Mouse (Mus musculus): ENCODE results near the gene Kcnb1. TPM values are rescaled to one million over a fixed set of nuclear protein-coding genes. Genes with fewer than 3 reads are reported as not detected.

Gene Kcnb1
- polyA plus RNA-seq, 1 experiment from 2014 or later, result 0.31 TPM

- Histone ChIP-seq H3K4me1 (peaks cover 24% of the 10 kb centered on the region), H3K4me3 (no peak overlapping the region), H3K36me3 (no peaks in the 10 kb centered on the region), H3K9me3 (no peaks in the 10 kb centered on the region), H3K4me2 (no peak overlapping the region), H3K9ac (no peak overlapping the region), H3K27me3 (no peaks in the 10 kb centered on the region), H3K27ac (no peak overlapping the region)
- WGBS, result 78% methylated on average over 5 of the region's 5 CpGs
- no peak for ATAC-seq (ENCODE audit: borderline replicate concordance, extremely low read depth, low FRiP score, low TSS enrichment)
Observed at GRCm38 (mm10) chr2:167158780-167159179, 31.2 kb downstream of the Kcnb1 start.

- H3K9me3 ChIP-seq, result no peaks in the 10 kb centered on the region
- no peak overlapping the region for H3K4me3 ChIP-seq
- ATAC-seq (ENCODE audit: borderline replicate concordance, extremely low read depth, low FRiP score, low TSS enrichment), result no peak
- H3K36me3 ChIP-seq, result no peaks in the 10 kb centered on the region
- no peak overlapping the region for H3K9ac ChIP-seq
- peaks cover 12% of the 10 kb centered on the region; the same call in 1 of the 2 replicates for H3K4me1 ChIP-seq
- WGBS, result 32% methylated on average over 9 of the region's 9 CpGs
- H3K27me3 ChIP-seq, result no peaks in the 10 kb centered on the region
- no peak overlapping the region for H3K4me2 ChIP-seq
- no peak overlapping the region for H3K27ac ChIP-seq
Observed at GRCm38 (mm10) chr2:167156118-167156715, 33.7 kb downstream of the Kcnb1 start.

- no peak overlapping the region for H3K27ac ChIP-seq
- ATAC-seq (ENCODE audit: borderline replicate concordance, extremely low read depth, low FRiP score, low TSS enrichment), result peak; percentile 72
- WGBS, result 48% methylated on average over 4 of the region's 4 CpGs
- no peak overlapping the region for H3K9ac ChIP-seq
- H3K4me1 ChIP-seq, result peaks cover 12% of the 10 kb centered on the region; the same call in 1 of the 2 replicates
- no peaks in the 10 kb centered on the region for H3K36me3 ChIP-seq
- no peaks in the 10 kb centered on the region for H3K9me3 ChIP-seq
- H3K27me3 ChIP-seq, result no peaks in the 10 kb centered on the region
- no peak overlapping the region for H3K4me2 ChIP-seq
- no peak overlapping the region for H3K4me3 ChIP-seq
Observed at GRCm38 (mm10) chr2:167155541-167155973, 34.4 kb downstream of the Kcnb1 start.

- Histone ChIP-seq H3K36me3 (no peaks in the 10 kb centered on the region), H3K27ac (no peak overlapping the region)
- whole genome bisulfite sequencing, result 90% methylated on average over 6 of the region's 6 CpGs
Observed at GRCm38 (mm10) chr2:167150880-167151279, 39.1 kb downstream of the Kcnb1 start.

GRCm38 (mm10) chr2:167150135-167150534 lies 39.8 kb downstream of the Kcnb1 start:
- 0 out of 2 replicates have a peak, but pooled peaks cover 2% of the 10 kb centered on the region for H3K4me1 ChIP-seq
- no peaks in the 10 kb centered on the region for H3K36me3 ChIP-seq
- H3K27ac ChIP-seq, result no peak overlapping the region
- no peak overlapping the region for H3K4me3 ChIP-seq
- no peak for ATAC-seq (ENCODE audit: borderline replicate concordance, extremely low read depth, low FRiP score, low TSS enrichment)
- no peak overlapping the region for H3K4me2 ChIP-seq
- no peak overlapping the region for H3K9ac ChIP-seq
- WGBS, result 88% methylated on average over 7 of the region's 7 CpGs
- H3K27me3 ChIP-seq, result no peaks in the 10 kb centered on the region; the same call in 1 of the 2 replicates
- H3K9me3 ChIP-seq, result no peaks in the 10 kb centered on the region

More at GRCm38 (mm10) chr2:167150880-167151279, 39.1 kb downstream of the Kcnb1 start:
- Histone ChIP-seq H3K27me3 (no peaks in the 10 kb centered on the region), H3K4me2 (no peak overlapping the region), H3K9ac (no peak overlapping the region), H3K4me1 (peaks cover 6% of the 10 kb centered on the region; the same call in 1 of the 2 replicates), H3K9me3 (no peaks in the 10 kb centered on the region), H3K4me3 (no peak overlapping the region)
- ATAC-seq (ENCODE audit: borderline replicate concordance, extremely low read depth, low FRiP score, low TSS enrichment), result no peak

- WGBS, result 79% methylated on average over 6 of the region's 6 CpGs
- no peak overlapping the region for H3K4me3 ChIP-seq
- H3K9me3 ChIP-seq, result no peaks in the 10 kb centered on the region
- H3K9ac ChIP-seq, result no peak overlapping the region
- no peaks in the 10 kb centered on the region for H3K36me3 ChIP-seq
- no peak overlapping the region for H3K27ac ChIP-seq
- H3K4me1 ChIP-seq, result 0 out of 2 replicates have a peak, but pooled peaks cover 2% of the 10 kb centered on the region
- ATAC-seq (ENCODE audit: borderline replicate concordance, extremely low read depth, low FRiP score, low TSS enrichment), result no peak
- H3K4me2 ChIP-seq, result no peak overlapping the region
- H3K27me3 ChIP-seq, result peaks cover 4% of the 10 kb centered on the region; the same call in 1 of the 2 replicates
Observed at GRCm38 (mm10) chr2:167149035-167149434, 40.9 kb downstream of the Kcnb1 start.

- no peak for ATAC-seq (ENCODE audit: borderline replicate concordance, extremely low read depth, low FRiP score, low TSS enrichment)
- Histone ChIP-seq H3K36me3 (no peaks in the 10 kb centered on the region), H3K4me2 (no peak overlapping the region), H3K27ac (no peak overlapping the region), H3K9ac (no peak overlapping the region), H3K4me3 (no peak overlapping the region), H3K4me1 (0 out of 2 replicates have a peak, but pooled peaks cover 2% of the 10 kb centered on the region), H3K27me3 (peaks cover 4% of the 10 kb centered on the region; the same call in 1 of the 2 replicates), H3K9me3 (no peaks in the 10 kb centered on the region)
- WGBS, result 56% methylated on average over 8 of the region's 8 CpGs
Observed at GRCm38 (mm10) chr2:167147708-167148107, 42.2 kb downstream of the Kcnb1 start.

- no peak overlapping the region for H3K4me3 ChIP-seq
- H3K9ac ChIP-seq, result no peak overlapping the region
- no peaks in the 10 kb centered on the region for H3K9me3 ChIP-seq
- peaks cover 4% of the 10 kb centered on the region; the same call in 1 of the 2 replicates for H3K27me3 ChIP-seq
- 0 out of 2 replicates have a peak, but pooled peaks cover 2% of the 10 kb centered on the region for H3K4me1 ChIP-seq
- H3K4me2 ChIP-seq, result no peak overlapping the region
- 43% methylated on average over 5 of the region's 5 CpGs for WGBS
- ATAC-seq (ENCODE audit: borderline replicate concordance, extremely low read depth, low FRiP score, low TSS enrichment), result no peak
- H3K36me3 ChIP-seq, result no peaks in the 10 kb centered on the region
- H3K27ac ChIP-seq, result no peak overlapping the region
Observed at GRCm38 (mm10) chr2:167145904-167146303, 44.1 kb downstream of the Kcnb1 start.

- H3K4me1 ChIP-seq, result 0 out of 2 replicates have a peak, but pooled peaks cover 2% of the 10 kb centered on the region
- no peak overlapping the region for H3K9ac ChIP-seq
- no peak overlapping the region for H3K27ac ChIP-seq
- H3K27me3 ChIP-seq, result peaks cover 4% of the 10 kb centered on the region; the same call in 1 of the 2 replicates
- no peak overlapping the region for H3K4me3 ChIP-seq
- no peaks in the 10 kb centered on the region for H3K9me3 ChIP-seq
- 13% methylated on average over 14 of the region's 14 CpGs for WGBS
- no peaks in the 10 kb centered on the region for H3K36me3 ChIP-seq
- ATAC-seq (ENCODE audit: borderline replicate concordance, extremely low read depth, low FRiP score, low TSS enrichment), result no peak
- no peak overlapping the region for H3K4me2 ChIP-seq
Observed at GRCm38 (mm10) chr2:167144439-167145307, 45.3 kb downstream of the Kcnb1 start.

- peaks cover 4% of the 10 kb centered on the region; the same call in 1 of the 2 replicates for H3K27me3 ChIP-seq
- no peak overlapping the region for H3K27ac ChIP-seq
- H3K36me3 ChIP-seq, result no peaks in the 10 kb centered on the region
- ATAC-seq (ENCODE audit: borderline replicate concordance, extremely low read depth, low FRiP score, low TSS enrichment), result no peak
- 62% methylated on average over 2 of the region's 2 CpGs for WGBS
- no peak overlapping the region for H3K4me3 ChIP-seq
- no peak overlapping the region for H3K4me2 ChIP-seq
- H3K9ac ChIP-seq, result no peak overlapping the region
- H3K4me1 ChIP-seq, result 0 out of 2 replicates have a peak, but pooled peaks cover 2% of the 10 kb centered on the region
- no peaks in the 10 kb centered on the region for H3K9me3 ChIP-seq
Observed at GRCm38 (mm10) chr2:167143914-167144313, 46.0 kb downstream of the Kcnb1 start.

GRCm38 (mm10) chr2:167142282-167142681 lies 47.7 kb downstream of the Kcnb1 start:
- Histone ChIP-seq H3K27ac (no peak overlapping the region), H3K4me3 (no peak overlapping the region), H3K4me2 (no peak overlapping the region), H3K27me3 (peaks cover 4% of the 10 kb centered on the region; the same call in 1 of the 2 replicates), H3K4me1 (0 out of 2 replicates have a peak, but pooled peaks cover 2% of the 10 kb centered on the region), H3K36me3 (no peaks in the 10 kb centered on the region), H3K9ac (no peak overlapping the region), H3K9me3 (no peaks in the 10 kb centered on the region)
- no peak for ATAC-seq (ENCODE audit: borderline replicate concordance, extremely low read depth, low FRiP score, low TSS enrichment)
- 91% methylated on average over 3 of the region's 3 CpGs for WGBS

Measured in lung, embryonic 15.5 days (tissue).